Mouse (Mus musculus) ovary, adult 18-20 months (tissue): ENCODE results near the gene Vezt.

Experiments used
- DNase-seq: peaks from one replicate; pipeline ENCODE4 v3.0.0; 2022; ENCODE audit warnings: low spot score, mixed read lengths

Vezt gene

DNA sequence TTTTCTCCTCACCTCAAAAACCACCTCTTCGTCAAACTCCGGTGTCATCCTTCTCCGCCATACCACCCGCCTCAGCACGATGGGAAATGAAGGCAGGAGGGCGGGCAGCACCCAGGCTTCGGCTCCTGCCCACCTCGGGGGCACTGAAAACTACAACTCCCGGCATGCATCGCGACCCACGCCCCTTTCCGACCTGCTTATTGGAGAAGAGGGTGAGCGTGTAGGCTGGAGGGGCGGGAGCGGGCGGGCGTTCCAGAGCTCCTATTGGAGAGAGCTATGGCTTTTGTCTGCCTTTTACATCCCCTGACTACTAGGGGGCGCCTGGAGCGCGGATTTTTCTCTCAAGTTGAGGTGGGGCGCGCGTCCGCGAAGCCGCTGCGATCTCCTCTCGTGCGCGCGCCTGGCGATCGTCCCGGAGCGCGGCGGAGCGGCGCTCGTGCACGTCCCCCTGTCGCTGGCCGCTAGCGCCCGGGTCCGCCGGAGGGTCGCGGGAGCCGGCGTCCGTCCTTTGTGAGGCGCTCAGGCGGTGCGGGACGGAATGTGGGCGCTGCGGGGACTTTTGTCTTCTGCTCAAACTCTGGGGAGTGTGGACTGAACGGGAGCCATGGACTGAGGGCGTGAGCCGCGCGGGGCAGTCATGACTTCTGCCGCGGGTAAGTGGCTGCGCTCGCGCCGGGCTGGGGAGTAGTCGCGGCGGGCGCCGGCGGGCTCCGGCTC lies at the start of gene Vezt, which contains the start of gene Fgd6:
Gene Vezt, minus strand, starts transcription at position 160 of the 717 bp plus-strand sequence.
Gene Fgd6, plus strand, starts transcription at position 344 of the 717 bp plus-strand sequence.
- peak; percentile 97 for DNase-seq

DNA sequence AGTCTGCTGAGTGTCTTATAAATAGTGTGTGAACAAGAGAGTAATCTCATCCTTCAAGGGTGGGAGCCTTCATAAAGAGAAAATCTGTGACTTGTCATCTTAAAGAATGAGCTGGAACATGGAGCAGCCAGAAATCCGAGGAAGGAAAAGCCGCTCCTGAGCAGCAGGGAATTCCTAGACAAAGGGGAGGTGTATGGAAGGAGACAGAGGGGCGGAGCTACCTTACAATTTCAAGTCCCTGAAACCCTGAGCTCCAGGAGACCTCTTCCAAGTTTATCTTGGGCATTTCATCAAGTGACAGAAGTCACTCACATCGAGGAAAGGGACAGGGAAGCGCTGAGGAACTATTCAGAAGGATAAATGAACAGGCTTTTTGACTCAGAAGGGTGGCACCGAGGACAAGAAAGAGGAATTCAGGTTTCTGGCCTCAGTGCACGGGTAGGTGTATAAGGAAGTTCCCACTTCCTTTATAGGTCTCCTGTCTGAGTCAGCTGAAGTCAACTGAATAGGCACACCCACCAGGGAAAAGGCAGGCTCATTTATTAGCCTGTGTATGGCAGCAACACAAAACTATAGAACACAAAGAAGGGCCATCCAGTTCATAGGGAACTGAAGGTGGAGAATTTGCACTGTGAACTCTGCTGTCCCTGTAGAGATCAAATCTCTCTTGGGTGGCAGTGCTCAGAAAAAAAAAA lies 46.6 kb upstream of the Vezt start:
- no peak for DNase-seq

DNA sequence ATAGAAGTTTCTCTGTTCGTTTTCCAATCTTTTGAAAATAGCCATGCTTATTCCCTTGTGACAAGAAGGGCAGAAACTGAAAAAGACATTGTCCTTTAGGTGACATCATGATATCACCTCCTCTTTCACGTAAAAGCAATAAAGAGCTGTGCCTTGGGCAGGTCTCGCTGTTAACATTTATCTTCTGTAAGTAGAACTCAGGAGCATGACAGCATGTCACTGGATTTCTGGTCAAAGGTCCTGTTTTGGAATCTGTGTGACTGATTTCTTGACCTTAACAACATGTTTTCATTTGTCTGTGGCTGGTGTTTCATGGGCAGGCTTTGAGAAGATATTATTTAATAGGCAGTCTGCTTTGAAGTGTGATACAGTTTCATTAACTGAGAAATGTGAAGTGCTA lies 45.1 kb upstream of the Vezt start:
- no peak for DNase-seq

DNA sequence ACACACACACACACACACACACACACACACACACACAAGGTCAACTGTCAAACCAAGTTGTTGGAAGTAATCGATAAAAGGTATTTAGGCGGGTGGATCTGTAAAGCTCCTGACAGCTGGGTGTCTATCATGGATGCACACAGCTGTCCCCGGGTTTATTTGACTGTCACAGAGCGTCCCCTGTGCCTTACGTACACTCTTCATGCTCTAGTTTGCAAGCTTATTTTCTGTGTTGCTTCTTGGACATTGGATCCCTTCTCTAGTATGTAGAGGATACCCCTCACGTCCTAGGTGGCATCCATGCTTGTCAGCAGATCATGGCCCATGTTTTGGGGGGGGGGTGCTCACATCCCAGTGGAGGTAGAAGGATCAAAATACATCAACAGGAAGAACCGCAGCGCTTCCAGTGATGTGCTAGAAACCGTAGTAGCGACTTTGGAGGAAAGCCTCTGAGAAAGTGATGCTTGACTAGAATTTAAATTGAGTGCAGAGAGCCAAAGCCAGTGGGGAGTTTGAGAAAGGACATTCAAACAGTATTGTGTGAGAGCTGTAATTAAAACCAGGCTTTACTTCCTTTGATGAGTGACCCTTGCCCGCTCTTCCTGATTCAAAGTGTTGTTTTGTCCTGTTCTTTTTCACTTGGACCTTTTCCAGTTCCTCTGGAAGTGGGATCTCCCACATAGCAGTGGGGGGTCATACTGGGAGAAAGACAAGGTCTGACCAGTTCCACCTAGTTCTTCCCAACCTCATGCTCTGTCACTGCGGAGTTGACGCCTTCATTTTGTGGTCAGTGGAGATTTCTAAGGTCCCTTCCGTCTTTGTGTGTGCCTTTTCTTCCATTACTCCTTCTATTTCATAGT lies 41.6 kb upstream of the Vezt start:
- no peak for DNase-seq

DNA sequence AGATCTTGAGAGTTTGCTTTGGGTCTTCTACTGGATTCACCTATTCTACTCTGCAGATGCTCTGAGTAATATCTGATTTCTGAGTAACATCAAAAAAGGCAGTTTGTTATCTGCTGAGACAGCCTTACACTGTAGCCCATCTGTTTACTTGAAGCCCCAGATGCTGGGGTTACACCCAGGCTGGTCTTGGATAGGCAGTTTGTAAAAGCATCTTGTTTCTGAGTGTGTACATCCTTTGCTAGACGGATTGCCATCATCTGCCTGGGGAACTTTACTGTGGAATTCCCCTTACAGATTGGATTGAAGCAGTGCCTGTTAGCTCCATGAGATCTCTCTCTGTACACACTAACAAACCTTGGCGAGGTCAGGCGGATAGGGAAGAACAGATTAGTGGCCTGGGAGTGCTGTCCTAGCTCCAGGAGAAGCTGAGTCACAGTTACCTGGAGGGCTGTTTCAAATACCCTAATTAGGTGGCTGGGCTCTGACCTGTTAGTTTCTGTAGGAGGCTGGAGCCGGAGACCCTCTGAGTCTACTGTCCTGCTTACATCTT lies 37.4 kb upstream of the Vezt start:
- no peak for DNase-seq

DNA sequence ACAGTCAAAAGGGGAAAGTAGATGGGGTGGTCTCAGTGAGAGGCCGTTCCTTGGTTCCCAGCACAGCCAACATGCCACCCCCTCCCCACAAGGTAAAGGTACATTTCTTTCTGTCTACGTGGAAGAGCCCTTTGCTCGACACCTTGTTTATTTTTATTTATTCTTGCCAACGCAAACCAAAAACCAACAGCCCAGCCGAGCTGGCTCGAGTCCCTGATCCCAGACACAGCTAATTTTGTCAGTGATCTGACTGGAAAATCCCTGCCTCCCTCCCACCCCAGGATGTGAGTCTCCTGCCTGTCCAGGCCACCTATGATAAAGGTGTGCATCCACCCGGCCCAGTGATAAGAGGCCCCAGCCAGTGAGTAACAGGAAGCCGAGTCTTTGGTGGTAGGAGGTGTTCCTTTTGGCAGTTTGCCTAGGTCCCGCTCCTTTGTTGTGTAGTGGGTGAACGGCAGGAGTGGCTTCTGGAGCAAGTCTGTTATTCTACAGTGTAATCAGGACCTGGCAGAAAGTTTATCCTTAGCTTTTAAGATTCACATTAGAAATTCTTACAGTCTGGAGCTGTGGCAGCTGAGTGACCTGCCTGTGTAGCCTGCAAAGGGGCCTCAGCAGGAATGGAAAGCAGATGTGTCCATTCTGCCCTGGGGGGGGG lies 36.8 kb upstream of the Vezt start:
- peak; percentile 34 for DNase-seq

- no peak for DNase-seq
Observed at GRCm38 (mm10) chr10:94071641-94072040, 36.0 kb upstream of the Vezt start.

- peak; percentile 13 for DNase-seq
Observed at GRCm38 (mm10) chr10:94068701-94069100, 33.1 kb upstream of the Vezt start.

DNA sequence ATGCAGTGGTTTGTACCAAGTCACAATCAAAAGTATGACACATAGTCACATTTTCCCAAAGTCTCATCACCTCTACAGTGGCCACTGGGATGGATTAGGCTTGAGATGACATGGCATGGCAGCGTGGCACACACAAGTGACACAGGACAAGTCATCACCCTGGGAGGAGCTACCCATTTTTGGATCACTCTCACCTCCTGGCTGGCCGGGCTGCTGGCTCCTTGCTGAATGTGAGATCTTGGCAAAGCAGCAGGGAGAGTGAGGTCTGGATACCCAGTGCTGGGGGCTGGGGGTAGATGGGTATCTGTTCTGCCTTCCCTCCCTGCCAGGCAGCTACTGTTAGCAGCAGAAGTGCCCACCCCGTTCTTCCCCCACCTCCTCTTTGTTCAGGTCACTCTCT lies 31.3 kb upstream of the Vezt start:
- DNase-seq: no peak

DNA sequence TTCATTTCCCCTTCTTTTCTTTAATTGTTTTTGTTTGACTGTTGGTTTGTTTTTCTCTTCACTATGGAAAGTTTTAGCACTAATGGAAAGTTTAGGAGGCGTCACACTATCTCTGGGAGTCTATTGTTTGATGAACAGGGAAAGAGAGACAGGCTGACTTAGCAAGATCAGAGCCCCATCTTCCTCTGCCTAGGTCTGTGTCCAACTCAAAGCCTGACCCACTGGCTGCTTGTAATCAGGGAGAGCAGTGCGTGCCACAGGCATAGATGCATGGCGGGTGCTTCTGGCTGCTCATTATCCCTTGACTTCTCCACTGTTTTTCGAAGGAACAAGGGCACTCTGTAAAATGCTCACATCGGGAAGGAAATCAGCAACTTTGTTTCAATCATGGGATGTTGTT lies 26.7 kb upstream of the Vezt start:
- DNase-seq: no peak

DNA sequence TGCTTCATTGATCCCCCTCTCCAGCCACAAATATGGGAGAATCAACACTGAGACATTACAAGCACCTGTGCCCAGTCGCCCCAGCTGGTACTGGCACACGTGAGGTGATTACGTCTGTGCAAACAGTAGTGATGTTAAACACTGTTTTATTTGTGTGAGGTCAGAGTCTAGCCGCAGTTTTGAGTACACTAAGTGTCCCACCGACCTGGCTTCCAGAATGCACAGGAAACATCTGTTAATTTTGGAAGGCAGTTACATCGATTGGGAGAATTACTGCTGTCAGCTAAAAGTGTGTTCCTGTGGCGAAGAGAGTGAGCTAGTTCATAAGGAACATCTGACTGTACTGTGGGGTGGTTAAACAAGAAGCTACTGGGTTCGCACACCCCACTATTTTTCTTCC lies 24.6 kb upstream of the Vezt start:
- DNase-seq: no peak

- no peak for DNase-seq
Observed at GRCm38 (mm10) chr10:94059618-94060055, 24.0 kb upstream of the Vezt start.

- DNase-seq: no peak
Observed at GRCm38 (mm10) chr10:94056487-94056886, 20.9 kb upstream of the Vezt start.

GRCm38 (mm10) chr10:94050736-94051135 lies 15.1 kb upstream of the Vezt start:
- DNase-seq: no peak

DNA sequence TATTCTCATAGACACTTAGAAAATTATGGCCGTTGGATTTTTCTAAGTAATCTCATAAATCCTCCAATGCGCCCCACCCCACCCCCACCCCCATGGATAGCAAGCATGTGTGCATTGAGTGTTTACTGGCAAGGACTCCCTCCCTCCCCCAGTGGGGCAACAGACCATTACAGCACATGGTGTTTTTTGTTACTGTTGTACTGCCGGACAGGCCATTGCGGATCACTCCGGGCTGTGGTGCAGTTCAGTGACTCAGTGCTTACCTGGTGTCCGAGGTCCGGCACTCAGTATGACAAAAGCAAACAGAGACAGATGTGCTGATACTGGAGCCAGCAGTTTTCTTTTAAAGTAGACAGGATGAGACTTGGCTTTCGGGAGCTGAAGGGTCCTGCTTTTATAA lies 13.5 kb upstream of the Vezt start:
- no peak for DNase-seq

DNA sequence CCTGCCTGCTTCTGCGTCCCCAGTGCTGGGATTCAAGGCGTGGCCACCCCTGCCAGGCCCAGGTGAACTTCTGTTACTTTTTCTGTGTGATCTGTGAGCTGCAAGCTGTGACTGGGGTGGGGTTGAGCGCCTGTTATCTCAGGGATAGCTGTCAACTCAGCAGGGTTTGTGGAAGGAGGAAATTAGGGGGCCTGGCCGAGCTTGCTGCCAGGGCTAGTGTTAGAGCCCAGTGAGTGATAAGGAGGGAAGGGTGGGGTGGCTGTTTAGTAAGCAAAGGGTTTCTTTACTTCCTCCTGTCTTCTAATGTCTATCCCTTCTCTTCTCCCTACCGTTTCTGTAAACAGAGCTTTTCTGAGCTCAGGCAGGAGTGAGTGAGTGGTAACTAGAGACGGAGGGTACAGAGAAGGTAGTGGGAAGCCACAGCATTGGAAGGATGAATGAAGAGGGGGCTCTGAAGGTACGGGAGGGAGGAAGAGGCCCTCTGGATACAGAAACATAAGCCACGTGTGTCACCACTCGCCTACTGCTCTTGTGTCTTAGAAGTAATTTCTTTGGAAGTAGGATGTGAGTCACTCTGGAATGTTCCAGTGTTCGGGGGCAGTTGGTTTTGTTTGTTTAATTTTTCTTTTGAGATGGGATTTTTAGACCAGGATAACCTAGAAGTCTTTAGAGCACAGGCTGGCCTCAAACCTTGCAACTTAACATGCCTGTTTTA lies 12.4 kb upstream of the Vezt start:
- no peak for DNase-seq

GRCm38 (mm10) chr10:94047024-94047423 lies 11.4 kb upstream of the Vezt start:
- no peak for DNase-seq

- DNase-seq: no peak
Observed at GRCm38 (mm10) chr10:94045301-94045700, 9.7 kb upstream of the Vezt start.

GRCm38 (mm10) chr10:94043908-94044307 lies 8.3 kb upstream of the Vezt start:
- DNase-seq: no peak

DNA sequence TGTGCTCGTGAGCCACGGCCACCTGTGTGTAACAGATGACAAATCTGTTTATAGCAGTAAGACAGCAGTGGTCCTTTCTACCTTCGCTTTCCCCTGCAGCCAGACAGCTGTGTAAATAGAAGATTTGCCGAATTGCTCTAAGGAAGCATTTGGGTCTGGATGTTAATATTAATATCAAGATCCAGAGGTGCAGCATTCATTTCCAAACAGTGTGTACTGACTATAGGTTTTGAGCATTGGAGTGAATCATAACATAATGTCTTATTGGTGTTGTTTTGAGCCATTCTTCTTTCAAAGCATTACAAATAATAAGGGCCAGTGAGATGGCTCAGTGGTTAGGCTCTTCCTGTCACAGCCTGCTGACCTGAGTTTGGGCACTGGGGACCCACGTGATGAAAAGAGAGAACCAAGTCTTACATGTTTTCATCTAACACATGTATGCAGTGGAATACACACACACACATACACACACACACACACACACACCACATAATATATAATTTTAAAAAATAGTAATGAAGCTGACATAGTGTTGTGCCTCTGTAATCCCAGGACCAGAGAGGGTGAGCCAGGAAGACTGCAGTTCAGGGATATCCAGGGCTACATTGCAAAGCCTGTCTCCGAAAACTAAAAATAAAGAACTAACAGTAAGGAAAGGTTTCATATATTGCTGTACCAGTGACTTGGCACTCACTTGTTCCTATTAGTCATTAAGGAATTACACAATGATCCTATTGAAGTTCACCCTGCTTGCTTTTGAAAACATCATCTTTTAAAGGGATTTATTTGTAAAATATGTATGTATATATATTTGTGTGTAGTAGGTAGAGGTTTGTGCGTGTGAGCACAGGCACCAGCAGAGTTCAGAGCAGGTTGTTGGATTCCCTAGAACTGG lies 3.0 kb upstream of the Vezt start:
- no peak for DNase-seq
